ENCODE assay signal across 8 mouse cellular contexts in the genomic region with DNA sequence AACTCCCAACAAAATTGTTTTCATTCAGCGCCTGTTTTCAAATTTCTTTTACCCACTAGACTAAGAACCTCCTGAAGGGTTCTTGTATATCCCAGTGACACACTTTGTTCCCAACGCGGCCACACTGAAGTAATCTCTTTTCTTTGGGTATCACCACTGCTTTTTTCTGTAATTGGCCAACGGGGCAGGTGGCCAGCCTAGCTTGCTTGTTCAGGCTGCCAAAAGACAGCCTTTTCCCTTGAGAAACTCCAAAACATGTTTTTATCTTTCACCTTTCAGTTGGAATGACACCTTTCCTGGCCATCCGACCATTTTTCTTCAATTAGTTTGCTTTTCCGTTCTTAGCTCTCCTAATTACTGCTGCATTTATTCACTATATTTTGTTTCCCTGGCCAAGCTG. TPM values are rescaled to one million over a fixed set of nuclear protein-coding genes. Genes with fewer than 3 reads are reported as not detected.
A peak's percentile ranks its signal among the peaks of the same experiment; 100 is the strongest.
DNase-seq lines count a peak whose midpoint lies in the region; ATAC-seq lines count a peak whose summit lies in the region.

No protein-coding gene starts in this region.

- 73% methylated on average over 6 of the region's 6 CpGs for WGBS in neural tube, embryonic 11.5 days
- WGBS in limb, embryonic 12.5 days = 60% methylated on average over 6 of the region's 6 CpGs
- 64% methylated on average over 6 of the region's 6 CpGs for WGBS in stomach, embryonic 14.5 days

- H3K4me1 ChIP-seq in neural tube, embryonic 11.5 days (ENCODE audit: control insufficient read depth, insufficient read depth, low read length) = peaks cover 5% of the 10 kb centered on the region
- peaks cover 15% of the 10 kb centered on the region for H3K4me1 ChIP-seq in limb, embryonic 12.5 days (replicated peaks)
- H3K4me1 ChIP-seq in stomach, embryonic 14.5 days (ENCODE audit: control insufficient read depth, insufficient read depth, low read length) = peaks cover 6% of the 10 kb centered on the region; the same call in 1 of the 2 replicates

- H3K4me2 ChIP-seq in neural tube, embryonic 11.5 days (ENCODE audit: low read depth) = peak overlapping the region; percentile 82
- peak overlapping the region; percentile 65 for H3K4me2 ChIP-seq in limb, embryonic 12.5 days
- H3K4me2 ChIP-seq in stomach, embryonic 14.5 days (replicated peaks; ENCODE audit: low read depth, low read length) = peak overlapping the region; percentile 39

- H3K9me3 ChIP-seq in neural tube, embryonic 11.5 days (ENCODE audit: control insufficient read depth, low read length) = no peaks in the 10 kb centered on the region
- H3K9me3 ChIP-seq in limb, embryonic 12.5 days = no peaks in the 10 kb centered on the region
- no peaks in the 10 kb centered on the region for H3K9me3 ChIP-seq in stomach, embryonic 14.5 days (ENCODE audit: control insufficient read depth, low read depth, low read length)

- no peaks in the 10 kb centered on the region for H3K27me3 ChIP-seq in neural tube, embryonic 11.5 days (ENCODE audit: control insufficient read depth, insufficient read depth, low read length)
- H3K27me3 ChIP-seq in limb, embryonic 12.5 days = no peaks in the 10 kb centered on the region
- no peaks in the 10 kb centered on the region for H3K27me3 ChIP-seq in stomach, embryonic 14.5 days (ENCODE audit: control insufficient read depth, insufficient read depth, low read length)

- peak; percentile 34 for DNase-seq in adrenal gland, postnatal 14 days
- DNase-seq in adrenal gland, adult 2 months = no peak
- no peak for DNase-seq in neural tube, embryonic 11.5 days (ENCODE audit: low spot score)
- DNase-seq in neural tube, embryonic 10.5 days (ENCODE audit: extremely low spot score, low spot score) = no peak
- no peak for DNase-seq in ovary, postnatal 14 days (ENCODE audit: low spot score)
- no peak for DNase-seq in gastrocnemius, adult 8-10 months (ENCODE audit: low spot score in 2 of 2)

- no peak overlapping the region for H3K9ac ChIP-seq in neural tube, embryonic 11.5 days (ENCODE audit: low read length)
- H3K9ac ChIP-seq in limb, embryonic 12.5 days (replicated peaks) = no peak overlapping the region
- H3K9ac ChIP-seq in stomach, embryonic 14.5 days (replicated peaks; ENCODE audit: low read depth, low read length) = no peak overlapping the region

- 0 out of 2 replicates have a peak overlapping the region, but pooled peaks have one; percentile 16 for H3K4me3 ChIP-seq in neural tube, embryonic 11.5 days (ENCODE audit: low read depth, low read length)
- H3K4me3 ChIP-seq in limb, embryonic 12.5 days (replicated peaks) = peak overlapping the region; percentile 77
- H3K4me3 ChIP-seq in stomach, embryonic 14.5 days (ENCODE audit: low read depth, low read length) = peak overlapping the region; percentile 87; the same call in 1 of the 2 replicates

- ATAC-seq in neural tube, embryonic 11.5 days (ENCODE audit: insufficient read depth, low FRiP score, low TSS enrichment) = no peak
- ATAC-seq in limb, embryonic 12.5 days (ENCODE audit: insufficient number of reproducible peaks, insufficient read depth, low FRiP score, low TSS enrichment, low read depth) = no peak
- ATAC-seq in stomach, embryonic 14.5 days (ENCODE audit: insufficient number of reproducible peaks, insufficient read depth, low FRiP score, low read depth) = no peak

- H3K27ac ChIP-seq in neural tube, embryonic 11.5 days (ENCODE audit: low read depth, low read length) = no peak overlapping the region
- no peak overlapping the region for H3K27ac ChIP-seq in limb, embryonic 12.5 days
- H3K27ac ChIP-seq in stomach, embryonic 14.5 days (ENCODE audit: low read length) = no peak overlapping the region

- H3K36me3 ChIP-seq in neural tube, embryonic 11.5 days (ENCODE audit: control insufficient read depth, insufficient read depth, low read length) = no peaks in the 10 kb centered on the region
- H3K36me3 ChIP-seq in limb, embryonic 12.5 days = no peaks in the 10 kb centered on the region
- no peaks in the 10 kb centered on the region for H3K36me3 ChIP-seq in stomach, embryonic 14.5 days (ENCODE audit: control insufficient read depth, insufficient read depth, low read length)

RNA-seq across cellular contexts. Expression of a gene that starts 0.5 kb away (rescaled TPM):
- total RNA-seq in adrenal gland, postnatal 14 days (2021) = 17.1 and 20.2 TPM in 2 replicates
- total RNA-seq in adrenal gland, adult 2 months (2021) = 10 to 100 TPM; 12.3 to 17.5 TPM
- polyA plus RNA-seq in adrenal gland, adult 2 months (2012; rRNA removed) = 5.3 and 5.4 TPM in 2 replicates
- polyA plus RNA-seq in neural tube, embryonic 11.5 days (2014; fragmentation: Nextera tagmentation; extraction: Ambion mirVana) = 118 and 121 TPM in 2 replicates
- polyA plus RNA-seq in limb, embryonic 12.5 days (2016; fragmentation: Nextera tagmentation; extraction: Ambion mirVana) = 114 TPM in 2 replicates
- polyA plus RNA-seq in stomach, embryonic 14.5 days (2014; fragmentation: Nextera tagmentation; extraction: Ambion mirVana) = 74.6 and 82.1 TPM in 2 replicates
- 10 to 100 TPM in 3 of 4 experiments, 1 to 10 TPM in 1; 9.7 to 14.2 (median 12.1) TPM for total RNA-seq in gastrocnemius, adult 8-10 months (2022)

RNA-seq across cellular contexts. Expression of a gene that starts 34.9 kb away (rescaled TPM):
- total RNA-seq in adrenal gland, postnatal 14 days (2021) = 237 and 369 TPM in 2 replicates
- 100 to 1,000 TPM; 282 to 394 TPM for total RNA-seq in adrenal gland, adult 2 months (2021)
- 895 and 922 TPM in 2 replicates for polyA plus RNA-seq in adrenal gland, adult 2 months (2012; rRNA removed)
- 78.2 and 78.5 TPM in 2 replicates for polyA plus RNA-seq in neural tube, embryonic 11.5 days (2014; fragmentation: Nextera tagmentation; extraction: Ambion mirVana)
- polyA plus RNA-seq in limb, embryonic 12.5 days (2016; fragmentation: Nextera tagmentation; extraction: Ambion mirVana) = 43.6 and 53.6 TPM in 2 replicates
- 888 and 910 TPM in 2 replicates for polyA plus RNA-seq in stomach, embryonic 14.5 days (2014; fragmentation: Nextera tagmentation; extraction: Ambion mirVana)
- 10 to 100 TPM; 11.7 to 74.5 (median 17.7) TPM for total RNA-seq in gastrocnemius, adult 8-10 months (2022)

RNA-seq across cellular contexts. Expression of a gene that starts 41.4 kb away (rescaled TPM):
- total RNA-seq in adrenal gland, postnatal 14 days (2021) = 119 and 299 TPM in 2 replicates
- 100 to 1,000 TPM; 158 to 202 TPM for total RNA-seq in adrenal gland, adult 2 months (2021)
- 19.3 and 19.6 TPM in 2 replicates for polyA plus RNA-seq in adrenal gland, adult 2 months (2012; rRNA removed)
- polyA plus RNA-seq in neural tube, embryonic 11.5 days (2014; fragmentation: Nextera tagmentation; extraction: Ambion mirVana) = 21.2 and 29.9 TPM in 2 replicates
- 15.1 TPM in 2 replicates for polyA plus RNA-seq in limb, embryonic 12.5 days (2016; fragmentation: Nextera tagmentation; extraction: Ambion mirVana)
- polyA plus RNA-seq in stomach, embryonic 14.5 days (2014; fragmentation: Nextera tagmentation; extraction: Ambion mirVana) = 310 and 332 TPM in 2 replicates
- total RNA-seq in gastrocnemius, adult 8-10 months (2022) = 10 to 100 TPM; 12.9 to 75.1 (median 15.1) TPM

Comparison
In these comparisons a context has a peak if more than half of its experiments do, and no peak if none do; other contexts are left out.
1. H3K4me3 ChIP-seq: peak in every context shown above with its lines; median percentile 87 in stomach, embryonic 14.5 days; 77 in limb, embryonic 12.5 days; 16 in neural tube, embryonic 11.5 days.
2. RNA of a gene that starts 0.5 kb away (polyA plus RNA-seq): 118 to 121 TPM in neural tube, embryonic 11.5 days, 114 TPM in limb, embryonic 12.5 days and 74.6 to 82.1 TPM in stomach, embryonic 14.5 days; 5.3 to 5.4 TPM in adrenal gland, adult 2 months; every median in the first group is over 10 times any median in the second.
3. RNA of a gene that starts 34.9 kb away (polyA plus RNA-seq): 895 to 922 TPM in adrenal gland, adult 2 months and 888 to 910 TPM in stomach, embryonic 14.5 days; 78.2 to 78.5 TPM in neural tube, embryonic 11.5 days and 43.6 to 53.6 TPM in limb, embryonic 12.5 days; every median in the first group is over 10 times any median in the second.
4. RNA of a gene that starts 41.4 kb away (polyA plus RNA-seq): 310 to 332 TPM in stomach, embryonic 14.5 days; 21.2 to 29.9 TPM in neural tube, embryonic 11.5 days, 19.3 to 19.6 TPM in adrenal gland, adult 2 months and 15.1 TPM in limb, embryonic 12.5 days; every median in the first group is over 10 times any median in the second.
5. Peak in every context shown above with its lines, with median percentiles within 50 percentile points of each other: H3K4me2 ChIP-seq.